Mouse (Mus musculus) thymus, postnatal 25 days (tissue): ENCODE results near the gene Drd2.

Experiments
- DNase-seq: peaks from one replicate; pipeline ENCODE4 v3.0.0; 2022

Gene Drd2

GRCm38 (mm10) chr9:49456136-49456535 is 115.7 kb downstream of the Drd2 start:
- no peak for DNase-seq
